Mouse (Mus musculus) liver, embryonic 14.5 days (tissue): ENCODE results near the gene Sc5d. TPM values are rescaled to one million over a fixed set of nuclear protein-coding genes. Genes with fewer than 3 reads are reported as not detected.

Source experiments
- ATAC-seq: fragments of 200-750 bp; cut with Nextera tagmentation; 2 replicates; pipeline ENCODE4 v1.8.0; 2017; ENCODE audit warnings: moderate number of reproducible peaks, mild to moderate bottlenecking, moderate library complexity; ENCODE audit not compliant: insufficient read depth
- DNase-seq, 3 experiments: peaks; one replicate each; pipeline ENCODE4 v3.0.0-alpha.2; 2012 to 2013; ENCODE audit warnings: low read depth in 3 of 3, low spot score in 3 of 3
- H3K27ac ChIP-seq: fragments of 300-500 bp; sonication (generic); 2 replicates; pipeline ENCODE4 v1.5.1; 2014; ENCODE audit warnings: moderate library complexity, mild to moderate bottlenecking, control low read depth, inconsistent platforms
- H3K27me3 ChIP-seq: fragments of 300-500 bp; sonication (generic); 2 replicates; pipeline ENCODE4 v1.6.1; 2014; ENCODE audit warnings: mild to moderate bottlenecking, low read length, moderate library complexity; ENCODE audit not compliant: control insufficient read depth, insufficient read depth
- H3K36me3 ChIP-seq: fragments of 300-500 bp; sonication (generic); replicated peaks from 2 replicates; pipeline ENCODE4 v1.6.1; 2014; ENCODE audit warnings: low read depth; ENCODE audit not compliant: control insufficient read depth, insufficient read depth
- H3K4me1 ChIP-seq, 2 experiments: fragments of 200-500 bp in 1 of 2; fragments of 300-500 bp in 1 of 2; sonication (generic) in 1 of 2; replicated peaks; 2 replicates each; pipeline ENCODE4 v1.6.1; 2012 to 2014; ENCODE audit warnings: antibody characterized with exemption in 1 of 2, inconsistent platforms in 1 of 2, low read length in 1 of 2; ENCODE audit not compliant: control insufficient read depth in 2 of 2, insufficient read depth in 2 of 2
- H3K4me2 ChIP-seq: fragments of 300-500 bp; sonication (generic); 2 replicates; pipeline ENCODE4 v1.6.1; 2014; ENCODE audit warnings: low read depth, mild to moderate bottlenecking, control low read depth, moderate library complexity
- H3K4me3 ChIP-seq, 2 experiments: fragments of 200-500 bp in 1 of 2; fragments of 300-500 bp in 1 of 2; sonication (generic) in 1 of 2; 2 replicates each; pipeline ENCODE4 v1.5.1; 2012 to 2014; ENCODE audit warnings: low read depth in 2 of 2, low read length in 2 of 2, mild to moderate bottlenecking in 2 of 2, control low read depth in 1 of 2, inconsistent platforms in 1 of 2, moderate library complexity in 1 of 2; ENCODE audit not compliant: insufficient read depth in 1 of 2
- H3K9ac ChIP-seq: fragments of 300-500 bp; sonication (generic); replicated peaks from 2 replicates; pipeline ENCODE4 v1.6.1; 2014; ENCODE audit warnings: mild to moderate bottlenecking, control low read depth, moderate library complexity
- H3K9me3 ChIP-seq: fragments of 300-500 bp; sonication (generic); 2 replicates; pipeline ENCODE4 v1.6.1; 2016; ENCODE audit warnings: low read length, mixed read lengths; ENCODE audit not compliant: control insufficient read depth
- CTCF ChIP-seq: IDR thresholded peaks from 2 replicates; pipeline ENCODE4 v1.5.1; 2016; ENCODE audit warnings: antibody characterized with exemption, low read depth, control low read depth
- EP300 ChIP-seq: IDR thresholded peaks from 2 replicates; pipeline ENCODE4 v1.6.1; 2016; ENCODE audit warnings: antibody characterized with exemption, low read depth
- WGBS: fragments of 180-500 bp; shearing (Covaris S2); extraction: QIAGEN DNeasy Blood & Tissue Kit; methylation state at CpG from one replicate; pipeline ENCODE4 v1.1.7; 2014; ENCODE audit not compliant: insufficient replicate concordance; 5-methylcytosine and 5-hydroxymethylcytosine counted together
- polyA plus RNA-seq, 2 experiments: library from polyadenylated mRNA; depleted of rRNA in 1 of 2; stranded (reverse) in 1 of 2; unstranded in 1 of 2; fragments of >200 nt; fragmentation: Nextera tagmentation in 1 of 2; extraction: Ambion mirVana in 1 of 2; gene quantifications; 2 replicates each; pipeline versions ENCODE4 v1.2.1 to v1.2.3; 2012 to 2014

The Sc5d gene
- polyA plus RNA-seq, 2 experiments, result 39.2 to 59.2 TPM

DNA sequence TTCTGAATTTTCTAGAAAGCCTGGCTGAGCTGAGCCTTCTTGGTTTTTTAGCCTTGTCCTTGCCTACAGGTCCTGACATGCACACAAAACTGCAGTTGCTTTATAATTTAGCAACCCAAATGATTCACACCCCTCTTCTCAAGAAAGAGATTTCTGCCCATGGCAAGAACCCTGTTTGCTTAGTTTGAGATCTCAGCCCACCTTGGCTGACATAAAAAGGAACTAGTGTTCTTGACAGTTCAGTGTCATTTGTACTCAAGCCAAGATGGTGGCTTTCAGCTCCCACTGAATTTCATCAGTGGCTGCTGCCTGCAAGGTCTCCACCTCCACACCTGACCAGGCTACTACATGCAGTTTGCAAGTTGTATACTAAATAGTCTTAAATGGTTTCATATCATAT is 13.1 kb upstream of the Sc5d start:
- no peak overlapping the region for H3K4me2 ChIP-seq
- H3K4me1 ChIP-seq, result peaks cover 0 to 2% of the 10 kb centered on the region in 2 experiments; a peak in 1 of 4 replicates
- H3K9ac ChIP-seq, result no peak overlapping the region
- no peaks in the 10 kb centered on the region for H3K27me3 ChIP-seq
- TF ChIP-seq CTCF (no peak), EP300 (no peak)
- no peak overlapping the region for H3K4me3 ChIP-seq
- H3K36me3 ChIP-seq, result no peaks in the 10 kb centered on the region
- H3K27ac ChIP-seq, result no peak overlapping the region
- ATAC-seq (no peak), DNase-seq (no peak)
- no peaks in the 10 kb centered on the region for H3K9me3 ChIP-seq

DNA sequence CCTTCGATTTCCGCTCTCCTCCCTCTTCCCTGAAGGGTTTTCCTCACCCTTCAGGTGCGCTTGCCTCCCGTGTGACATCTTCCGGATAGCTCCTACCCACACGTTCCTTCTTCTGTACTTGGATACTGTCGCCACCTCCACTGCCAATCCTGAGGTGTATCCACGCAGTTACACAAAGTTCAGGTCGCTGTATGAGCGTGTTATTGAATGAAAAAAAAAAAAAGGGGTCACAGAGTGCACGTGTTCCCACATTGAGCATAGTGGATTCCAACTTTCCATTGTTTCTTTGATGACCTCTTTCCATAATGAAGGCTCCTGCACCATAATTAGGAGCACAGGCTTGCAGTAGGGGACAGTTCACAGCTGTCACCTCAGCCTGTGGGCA is 11.7 kb upstream of the Sc5d start:
- no peak overlapping the region for H3K9ac ChIP-seq
- no peak for DNase-seq
- TF ChIP-seq EP300 (no peak), CTCF (no peak)

DNA sequence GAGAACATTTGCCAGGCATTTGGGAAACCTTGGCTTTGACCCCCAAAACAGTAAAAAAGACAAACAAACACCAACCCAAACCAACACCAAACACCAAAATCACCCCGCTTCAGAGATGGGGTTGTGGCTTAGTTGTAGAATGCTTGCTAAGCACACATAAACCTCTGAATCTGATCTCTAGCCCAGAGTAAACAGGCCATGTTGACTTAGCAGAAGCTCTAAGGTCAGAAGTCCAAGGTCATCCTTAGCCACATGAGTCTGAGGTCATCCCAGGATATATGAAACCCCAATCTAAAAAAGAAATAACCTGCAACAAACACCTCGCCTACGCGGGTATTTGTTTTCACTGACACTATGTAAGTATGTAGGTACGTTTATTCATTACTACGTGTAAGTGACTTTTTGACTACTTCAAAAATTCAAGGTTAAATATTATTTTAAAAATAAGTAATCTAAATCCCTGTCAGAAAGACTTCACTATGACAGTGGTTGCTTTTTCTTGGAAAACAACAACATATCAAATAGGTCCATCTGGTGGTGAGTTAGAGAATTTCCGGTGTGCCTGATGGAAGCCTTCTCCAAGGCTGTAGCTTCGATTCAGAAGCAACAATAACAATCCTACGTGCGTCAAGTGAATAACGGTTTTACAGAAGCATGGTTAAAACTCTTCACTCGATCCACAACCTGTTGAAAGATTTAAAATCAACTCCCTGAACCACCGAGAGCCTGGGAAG is 11.1 kb upstream of the Sc5d start:
- Histone ChIP-seq H3K27ac (no peak overlapping the region), H3K36me3 (no peaks in the 10 kb centered on the region), H3K27me3 (no peaks in the 10 kb centered on the region), H3K9ac (no peak overlapping the region), H3K4me1 (peaks cover 0 to 2% of the 10 kb centered on the region in 2 experiments; a peak in 1 of 4 replicates), H3K4me3 (no peak overlapping the region), H3K4me2 (no peak overlapping the region), H3K9me3 (no peaks in the 10 kb centered on the region)
- DNase-seq (peak; percentile 22 to 39 (median 22)), ATAC-seq (peak; percentile 51; the same call in 1 of the 2 replicates)
- 34% methylated on average over 13 of the region's 13 CpGs for WGBS
- peak; percentile 25; the same call in 1 of the 2 replicates for TF ChIP-seq CTCF
- TF ChIP-seq EP300, result no peak

More for the DNA sequence above, 11.7 kb upstream of the Sc5d start:
- WGBS, result 50% methylated on average over 11 of the region's 11 CpGs
- Histone ChIP-seq H3K36me3 (no peaks in the 10 kb centered on the region), H3K9me3 (no peaks in the 10 kb centered on the region), H3K27ac (no peak overlapping the region), H3K4me2 (no peak overlapping the region), H3K4me3 (no peak overlapping the region), H3K27me3 (no peaks in the 10 kb centered on the region), H3K4me1 (peaks cover 0 to 2% of the 10 kb centered on the region in 2 experiments; a peak in 1 of 4 replicates)
- ATAC-seq, result no peak

DNA sequence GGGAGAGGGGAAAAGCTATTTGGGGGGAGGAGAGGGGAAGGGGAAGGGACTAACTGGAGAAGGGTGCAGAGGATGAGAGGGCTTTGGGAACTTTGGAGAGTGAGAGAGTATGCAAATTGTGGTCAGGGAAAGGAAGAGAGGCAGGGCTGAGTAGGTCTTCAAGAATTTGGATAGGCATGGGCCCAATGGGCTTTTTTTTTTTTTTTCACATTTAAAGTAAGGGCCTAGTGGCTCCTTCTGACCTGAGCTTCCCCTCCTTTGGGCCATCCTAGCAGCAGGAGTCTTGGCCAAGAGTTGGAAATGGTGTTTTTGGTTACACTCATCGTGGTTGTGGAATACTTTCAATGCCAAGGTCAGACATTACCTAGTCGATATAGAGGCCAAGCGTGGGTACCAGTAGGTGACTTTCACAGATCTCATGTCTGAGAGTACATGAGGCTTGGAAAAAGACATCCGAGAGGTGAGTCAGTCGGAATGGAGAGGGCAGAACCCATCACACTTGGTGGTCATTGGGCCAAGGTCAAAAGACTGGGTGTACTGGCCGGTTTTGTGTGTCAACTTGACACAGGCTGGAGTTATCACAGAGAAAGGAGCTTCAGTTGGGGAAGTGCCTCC is 9.7 kb upstream of the Sc5d start:
- TF ChIP-seq EP300 (no peak), CTCF (no peak)
- no peak overlapping the region for H3K9ac ChIP-seq
- no peaks in the 10 kb centered on the region for H3K27me3 ChIP-seq
- H3K4me1 ChIP-seq, result peaks cover 0 to 2% of the 10 kb centered on the region in 2 experiments; a peak in 1 of 4 replicates
- no peaks in the 10 kb centered on the region for H3K36me3 ChIP-seq
- H3K27ac ChIP-seq, result no peak overlapping the region
- H3K4me3 ChIP-seq, result no peak overlapping the region
- ATAC-seq, result no peak
- no peak overlapping the region for H3K4me2 ChIP-seq
- H3K9me3 ChIP-seq, result no peaks in the 10 kb centered on the region
- WGBS, result 55% methylated on average over 6 of the region's 6 CpGs
- no peak for DNase-seq

DNA sequence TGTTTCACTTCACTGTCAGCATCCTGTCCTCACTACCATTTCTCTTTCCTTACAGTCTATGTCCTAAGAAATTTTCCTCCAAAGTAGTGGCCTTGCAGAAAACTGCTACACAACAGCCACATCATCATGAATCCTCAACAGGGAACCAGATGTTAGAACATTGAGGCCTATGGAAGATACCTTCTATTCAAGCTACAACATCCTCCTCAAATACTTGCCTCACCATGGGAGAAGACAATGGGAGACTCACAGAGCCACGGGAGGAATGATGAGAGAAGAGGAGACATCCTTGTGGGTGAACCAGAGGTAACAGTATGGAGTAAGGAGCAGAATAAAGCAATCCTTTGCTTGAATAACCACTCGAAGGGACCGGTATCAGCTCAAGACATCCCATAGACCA is 9.1 kb upstream of the Sc5d start:
- TF ChIP-seq CTCF (no peak), EP300 (no peak)
- ATAC-seq (no peak), DNase-seq (no peak)
- no peak overlapping the region for H3K4me2 ChIP-seq
- no peak overlapping the region for H3K4me3 ChIP-seq
- no peaks in the 10 kb centered on the region for H3K36me3 ChIP-seq
- H3K4me1 ChIP-seq, result peaks cover 0 to 2% of the 10 kb centered on the region in 2 experiments; a peak in 1 of 4 replicates
- H3K27ac ChIP-seq, result no peak overlapping the region
- WGBS, result 63% methylated on average over 3 of the region's 3 CpGs
- H3K9ac ChIP-seq, result no peak overlapping the region
- H3K27me3 ChIP-seq, result no peaks in the 10 kb centered on the region
- no peaks in the 10 kb centered on the region for H3K9me3 ChIP-seq
